Mouse (Mus musculus) neural tube, embryonic 15.5 days (tissue): ENCODE results near the gene Trrap. TPM values are rescaled to one million over a fixed set of nuclear protein-coding genes. Genes with fewer than 3 reads are reported as not detected.
A peak's percentile ranks its signal among the peaks of the same experiment; 100 is the strongest.

ENCODE experiments used
- ATAC-seq: fragments of 200-750 bp; cut with Nextera tagmentation; 2 replicates; pipeline ENCODE4 v1.8.0; 2017; ENCODE audit warnings: mild to moderate bottlenecking, moderate TSS enrichment, moderate library complexity; ENCODE audit not compliant: low FRiP score
- H3K27ac ChIP-seq: fragments of 300-500 bp; sonication (generic); replicated peaks from 2 replicates; pipeline ENCODE4 v1.5.1; 2015; ENCODE audit warnings: mild to moderate bottlenecking, inconsistent platforms
- H3K27me3 ChIP-seq: fragments of 300-500 bp; sonication (generic); replicated peaks from 2 replicates; pipeline ENCODE4 v1.6.1; 2015; ENCODE audit warnings: inconsistent platforms
- H3K36me3 ChIP-seq: fragments of 300-500 bp; sonication (generic); 2 replicates; pipeline ENCODE4 v1.6.1; 2015; ENCODE audit warnings: inconsistent platforms
- H3K4me1 ChIP-seq: fragments of 300-500 bp; sonication (generic); 2 replicates; pipeline ENCODE4 v1.6.1; 2015; ENCODE audit warnings: inconsistent platforms
- H3K4me2 ChIP-seq: fragments of 300-500 bp; sonication (generic); 2 replicates; pipeline ENCODE4 v1.6.1; 2015; ENCODE audit warnings: inconsistent platforms, mild to moderate bottlenecking, moderate library complexity
- H3K4me3 ChIP-seq: fragments of 300-500 bp; sonication (generic); replicated peaks from 2 replicates; pipeline ENCODE4 v1.5.1; 2015; ENCODE audit warnings: mild to moderate bottlenecking, inconsistent platforms
- H3K9ac ChIP-seq: fragments of 300-500 bp; sonication (generic); replicated peaks from 2 replicates; pipeline ENCODE4 v1.6.1; 2015; ENCODE audit warnings: mild to moderate bottlenecking, inconsistent platforms
- H3K9me3 ChIP-seq: fragments of 300-500 bp; sonication (generic); replicated peaks from 2 replicates; pipeline ENCODE4 v1.6.1; 2016; ENCODE audit warnings: inconsistent platforms
- WGBS: fragments of 180-500 bp; shearing (Covaris S2); methylation state at CpG from one replicate; pipeline ENCODE4 v1.1.7; 2015; ENCODE audit warnings: mixed read lengths; 5-methylcytosine and 5-hydroxymethylcytosine counted together
- polyA plus RNA-seq: library from polyadenylated mRNA; unstranded; fragments of >200 nt; fragmentation: Nextera tagmentation; extraction: Ambion mirVana; gene quantifications from 2 replicates; pipeline ENCODE4 v1.2.1, GENCODE M21; 2015

Trrap gene
- polyA plus RNA-seq, 1 experiment from 2014 or later, result 64.5 TPM

DNA sequence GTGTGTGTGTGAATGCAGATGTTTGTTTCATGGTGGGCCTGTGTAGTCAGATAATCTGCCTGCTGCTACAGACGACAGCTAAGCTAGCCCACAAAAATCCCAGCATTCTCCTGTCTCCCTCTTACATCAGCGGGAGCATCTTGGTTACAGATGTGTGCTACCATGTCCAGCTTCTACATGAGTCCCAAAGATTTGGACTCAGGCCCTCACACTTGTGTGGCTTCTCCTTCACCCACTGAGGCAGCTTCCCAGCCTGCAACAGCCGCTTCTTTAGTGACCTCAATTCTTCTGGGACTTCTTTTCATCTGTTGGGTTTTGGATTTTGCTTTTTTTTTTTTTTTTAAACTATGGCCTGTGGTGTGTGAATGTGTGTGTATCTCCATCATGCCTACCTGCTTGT lies 105.3 kb downstream of the Trrap start:
- no peak for ATAC-seq
- H3K36me3 ChIP-seq, result peaks cover 13% of the 10 kb centered on the region
- no peak overlapping the region for H3K4me3 ChIP-seq
- H3K27me3 ChIP-seq, result no peaks in the 10 kb centered on the region
- H3K4me2 ChIP-seq, result no peak overlapping the region
- H3K27ac ChIP-seq, result no peak overlapping the region
- H3K4me1 ChIP-seq, result no peaks in the 10 kb centered on the region
- WGBS, result 77% methylated on average over 3 of the region's 3 CpGs
- no peak overlapping the region for H3K9ac ChIP-seq
- H3K9me3 ChIP-seq, result no peaks in the 10 kb centered on the region

DNA sequence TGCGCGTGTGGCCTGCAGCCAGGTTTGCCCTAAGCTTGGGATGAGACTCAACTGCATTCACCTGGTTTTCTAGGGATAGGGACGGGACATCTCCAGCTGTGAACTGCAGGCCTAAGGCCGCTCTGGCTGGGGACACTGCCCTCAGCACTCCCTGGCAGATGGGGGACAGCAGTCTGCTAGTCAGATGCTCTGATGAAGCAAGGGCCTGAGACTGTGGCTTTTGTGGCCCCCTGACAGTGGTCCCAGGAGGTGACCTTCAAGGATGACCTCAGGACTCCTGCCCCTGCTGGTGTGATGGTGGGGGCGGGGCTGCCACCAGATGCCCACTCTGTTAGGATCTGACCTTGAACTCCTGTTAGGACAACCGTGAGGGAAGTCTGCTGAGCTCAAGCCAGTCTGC lies 107.7 kb downstream of the Trrap start:
- no peak overlapping the region for H3K4me3 ChIP-seq
- peaks cover 37% of the 10 kb centered on the region for H3K36me3 ChIP-seq
- H3K4me1 ChIP-seq, result no peaks in the 10 kb centered on the region
- no peak overlapping the region for H3K4me2 ChIP-seq
- ATAC-seq, result no peak
- 91% methylated on average over 6 of the region's 6 CpGs for WGBS
- no peak overlapping the region for H3K9ac ChIP-seq
- H3K27ac ChIP-seq, result no peak overlapping the region
- H3K9me3 ChIP-seq, result no peaks in the 10 kb centered on the region
- no peaks in the 10 kb centered on the region for H3K27me3 ChIP-seq

DNA sequence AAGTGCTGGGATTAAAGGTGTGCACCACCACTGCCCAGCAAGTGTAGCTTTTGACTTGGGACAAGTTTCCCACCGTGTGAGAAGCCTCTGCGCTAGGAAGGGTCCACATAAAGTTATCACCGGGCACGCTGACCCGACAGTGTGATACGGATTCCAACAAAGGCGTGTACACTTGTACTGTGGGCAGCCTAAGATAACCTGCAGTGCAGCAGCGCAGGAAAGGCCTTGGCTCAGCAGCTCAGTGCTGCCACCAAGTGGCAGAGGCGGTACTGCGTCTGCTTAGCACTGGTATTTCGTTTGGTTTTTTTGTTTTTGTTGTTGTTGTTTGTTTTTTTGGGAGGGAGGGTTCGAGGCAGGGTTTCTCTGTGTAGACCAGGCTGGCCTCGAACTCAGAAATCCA lies 108.4 kb downstream of the Trrap start:
- Histone ChIP-seq H3K9ac (no peak overlapping the region), H3K27me3 (no peaks in the 10 kb centered on the region), H3K36me3 (peaks cover 44% of the 10 kb centered on the region), H3K9me3 (no peaks in the 10 kb centered on the region), H3K4me1 (no peaks in the 10 kb centered on the region), H3K4me3 (no peak overlapping the region), H3K4me2 (no peak overlapping the region), H3K27ac (no peak overlapping the region)
- WGBS, result 13% methylated on average over 13 of the region's 13 CpGs
- ATAC-seq, result peak; percentile 49; the same call in 1 of the 2 replicates

DNA sequence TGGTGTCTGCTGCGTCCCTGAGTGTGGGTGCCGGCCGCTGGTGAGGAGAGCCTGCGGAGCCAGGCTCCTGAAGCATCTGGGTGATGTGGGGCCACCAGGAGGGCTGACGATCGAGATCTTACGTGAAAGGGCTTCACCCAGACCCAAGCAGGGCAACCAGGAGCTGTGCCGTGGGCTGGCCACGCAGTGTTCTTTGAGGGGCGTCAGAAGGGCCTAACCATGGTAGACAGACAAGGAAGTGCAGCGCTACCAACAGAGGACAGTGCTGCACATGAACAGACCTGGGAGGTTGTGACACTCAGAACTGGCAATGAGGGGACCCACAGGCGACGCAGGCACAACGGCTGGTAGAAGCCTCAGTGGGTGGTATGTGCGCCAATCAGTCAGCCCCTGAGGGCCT lies 109.5 kb downstream of the Trrap start:
- no peaks in the 10 kb centered on the region for H3K27me3 ChIP-seq
- H3K4me2 ChIP-seq, result no peak overlapping the region
- no peaks in the 10 kb centered on the region for H3K4me1 ChIP-seq
- no peak overlapping the region for H3K4me3 ChIP-seq
- H3K27ac ChIP-seq, result no peak overlapping the region
- H3K9me3 ChIP-seq, result no peaks in the 10 kb centered on the region
- WGBS, result 94% methylated on average over 15 of the region's 15 CpGs
- ATAC-seq, result no peak
- no peak overlapping the region for H3K9ac ChIP-seq
- peaks cover 55% of the 10 kb centered on the region for H3K36me3 ChIP-seq

DNA sequence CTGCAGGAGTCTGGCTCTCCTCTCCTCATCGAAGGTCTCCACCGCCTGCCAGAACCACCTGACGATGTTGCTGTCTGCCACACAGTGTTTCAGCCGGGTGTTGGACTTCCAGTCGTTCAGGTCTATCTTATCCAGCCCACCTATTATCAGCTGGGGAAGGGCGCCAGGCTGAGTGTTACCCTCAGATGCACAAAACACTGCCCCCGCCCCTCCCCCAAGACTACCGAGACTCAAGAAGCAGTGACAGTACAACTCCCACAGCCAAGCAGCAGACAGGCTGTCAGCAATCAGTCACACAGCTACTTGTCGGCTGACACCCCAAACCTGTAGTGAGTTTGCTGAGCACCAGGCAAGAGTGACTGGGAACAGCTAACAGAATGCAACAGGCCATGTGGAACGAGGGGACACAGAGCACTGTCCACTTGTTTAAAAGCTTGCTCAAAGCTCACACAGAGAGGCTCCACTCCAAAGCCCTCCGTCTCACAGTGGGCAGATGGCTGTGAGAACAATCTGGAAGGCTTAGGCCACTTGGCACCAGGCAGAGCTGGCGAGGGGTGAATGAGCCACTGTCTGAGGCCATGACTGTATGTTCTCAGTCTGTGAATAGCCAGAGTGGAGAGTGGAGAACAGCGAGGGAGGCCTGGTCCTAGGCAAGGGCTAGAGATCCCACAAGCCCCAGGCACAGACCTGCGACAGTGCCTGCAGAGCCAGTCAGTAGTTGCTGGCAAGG lies 114.3 kb downstream of the Trrap start:
- H3K27ac ChIP-seq, result no peak overlapping the region
- 90% methylated on average over 14 of the region's 14 CpGs for WGBS
- H3K4me2 ChIP-seq, result no peak overlapping the region
- H3K9me3 ChIP-seq, result no peaks in the 10 kb centered on the region
- ATAC-seq, result no peak
- H3K4me3 ChIP-seq, result no peak overlapping the region
- H3K27me3 ChIP-seq, result no peaks in the 10 kb centered on the region
- no peak overlapping the region for H3K9ac ChIP-seq
- peaks cover 94% of the 10 kb centered on the region for H3K36me3 ChIP-seq
- H3K4me1 ChIP-seq, result no peaks in the 10 kb centered on the region

DNA sequence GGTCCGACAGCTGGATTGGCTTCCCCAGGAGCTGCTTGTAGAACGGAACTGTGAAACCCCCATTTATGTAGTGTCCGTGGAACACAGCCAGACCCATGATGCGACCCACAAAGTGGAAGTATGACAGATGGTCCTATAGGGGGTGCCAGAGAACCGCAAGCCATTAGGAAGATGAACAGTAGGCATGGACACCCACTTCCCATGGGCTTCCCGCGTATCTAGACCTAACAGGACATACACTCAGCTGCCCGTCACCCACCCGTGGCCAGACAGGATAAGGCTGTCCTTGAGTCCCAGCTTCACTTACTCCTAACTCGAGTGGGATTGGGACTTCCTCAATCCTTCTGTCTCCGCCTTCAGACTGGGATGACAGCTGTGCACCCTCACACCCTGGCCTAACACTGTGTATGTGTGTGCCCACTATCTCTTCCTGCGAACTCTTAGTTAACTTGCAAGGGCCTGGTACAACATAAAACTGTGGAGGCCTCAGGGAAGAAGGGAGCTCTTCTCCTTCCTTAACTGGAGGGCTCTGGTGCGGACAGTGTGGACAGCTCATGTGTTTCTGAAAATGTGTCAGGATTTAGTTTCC lies 117.2 kb downstream of the Trrap start:
- WGBS, result 79% methylated on average over 13 of the region's 13 CpGs
- Histone ChIP-seq H3K36me3 (peaks cover 93% of the 10 kb centered on the region), H3K4me1 (no peaks in the 10 kb centered on the region), H3K4me3 (no peak overlapping the region), H3K27ac (no peak overlapping the region), H3K4me2 (no peak overlapping the region), H3K9me3 (no peaks in the 10 kb centered on the region), H3K9ac (no peak overlapping the region), H3K27me3 (no peaks in the 10 kb centered on the region)
- no peak for ATAC-seq

DNA sequence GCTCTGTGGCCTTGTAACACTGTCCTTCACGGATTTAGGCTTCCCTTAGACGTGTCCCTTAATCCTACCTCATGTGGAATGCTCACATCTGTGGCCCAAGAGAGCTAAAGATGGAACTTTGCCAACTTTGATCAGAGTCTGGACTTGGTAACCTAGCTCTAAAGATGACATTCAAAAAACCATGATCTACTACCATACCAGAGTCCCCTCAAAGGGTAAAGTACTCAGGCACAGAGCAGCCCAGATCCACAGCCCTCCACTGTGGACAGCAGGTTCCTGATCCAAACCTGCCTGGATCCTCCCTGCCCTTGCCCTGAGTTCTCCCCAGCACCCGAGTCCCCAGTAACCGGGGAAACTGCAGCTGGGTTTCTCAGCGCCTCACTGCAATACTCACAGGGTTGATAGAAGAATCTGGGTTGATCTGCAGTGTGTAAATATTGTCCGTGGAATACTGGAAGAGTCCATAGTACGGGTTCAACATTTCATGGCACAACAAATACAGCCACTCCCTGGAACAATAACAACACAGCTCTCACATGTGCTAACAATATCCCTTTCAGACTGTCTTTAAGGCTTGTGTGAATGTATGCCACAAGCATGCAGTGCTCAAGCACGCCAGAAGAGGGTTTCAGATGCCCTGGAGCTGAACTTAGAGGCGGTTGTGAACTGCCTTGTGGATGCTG lies 118.6 kb downstream of the Trrap start:
- no peak for ATAC-seq
- 93% methylated on average over 9 of the region's 9 CpGs for WGBS

DNA sequence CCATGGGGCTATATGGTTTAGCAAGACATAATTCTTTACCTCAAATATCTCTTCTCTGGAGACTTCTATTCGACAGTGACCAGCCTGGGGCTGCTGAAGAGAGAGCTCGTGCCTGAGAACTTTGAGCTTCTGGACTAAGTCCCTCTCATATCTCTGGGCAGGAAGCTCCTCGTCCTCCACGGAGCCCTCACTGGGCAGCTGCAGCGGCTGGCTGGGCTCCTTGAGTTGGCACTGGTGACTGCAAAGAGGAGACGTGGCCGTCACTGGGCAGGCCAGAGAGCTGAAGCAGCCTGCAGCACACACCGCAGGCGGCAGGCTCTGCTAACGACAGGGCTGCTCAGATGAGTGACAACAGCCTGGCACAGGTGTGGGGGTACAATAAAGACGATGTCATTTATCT lies 123.7 kb downstream of the Trrap start:
- WGBS, result 86% methylated on average over 11 of the region's 11 CpGs
- no peak for ATAC-seq

More for the DNA sequence above, 118.6 kb downstream of the Trrap start:
- Histone ChIP-seq H3K4me1 (no peaks in the 10 kb centered on the region), H3K27me3 (no peaks in the 10 kb centered on the region), H3K36me3 (peaks cover 90% of the 10 kb centered on the region), H3K9me3 (no peaks in the 10 kb centered on the region), H3K4me2 (no peak overlapping the region), H3K9ac (no peak overlapping the region), H3K27ac (no peak overlapping the region), H3K4me3 (no peak overlapping the region)

DNA sequence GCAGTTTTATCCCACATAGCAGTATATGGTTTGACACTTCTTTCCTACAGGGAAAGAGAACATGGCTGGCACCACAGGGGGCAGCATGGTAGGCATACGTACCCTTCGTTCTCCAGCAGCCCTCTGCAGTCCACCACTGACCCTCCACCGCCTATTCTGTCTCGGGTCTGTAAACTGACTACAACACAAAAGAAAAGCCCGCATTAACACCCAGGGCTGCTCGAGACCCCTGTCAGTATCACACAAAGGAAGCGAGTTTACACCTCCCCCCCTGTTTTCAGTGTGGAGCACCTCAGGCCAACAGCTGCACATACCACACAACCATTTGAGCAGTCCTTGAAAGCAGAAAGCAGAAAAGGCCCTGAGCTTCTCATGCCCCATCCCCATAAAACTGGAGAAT lies 130.3 kb downstream of the Trrap start:
- no peak overlapping the region for H3K4me3 ChIP-seq
- no peak overlapping the region for H3K9ac ChIP-seq
- H3K9me3 ChIP-seq, result no peaks in the 10 kb centered on the region
- no peak overlapping the region for H3K27ac ChIP-seq
- ATAC-seq, result no peak
- no peak overlapping the region for H3K4me2 ChIP-seq
- no peaks in the 10 kb centered on the region for H3K27me3 ChIP-seq
- peaks cover 54% of the 10 kb centered on the region for H3K36me3 ChIP-seq
- no peaks in the 10 kb centered on the region for H3K4me1 ChIP-seq
- WGBS, result 11% methylated on average over 7 of the region's 7 CpGs

More for the DNA sequence above, 123.7 kb downstream of the Trrap start:
- Histone ChIP-seq H3K27me3 (no peaks in the 10 kb centered on the region), H3K9ac (no peak overlapping the region), H3K9me3 (no peaks in the 10 kb centered on the region), H3K27ac (no peak overlapping the region), H3K4me1 (no peaks in the 10 kb centered on the region), H3K4me2 (no peak overlapping the region), H3K4me3 (no peak overlapping the region), H3K36me3 (peaks cover 89% of the 10 kb centered on the region)

DNA sequence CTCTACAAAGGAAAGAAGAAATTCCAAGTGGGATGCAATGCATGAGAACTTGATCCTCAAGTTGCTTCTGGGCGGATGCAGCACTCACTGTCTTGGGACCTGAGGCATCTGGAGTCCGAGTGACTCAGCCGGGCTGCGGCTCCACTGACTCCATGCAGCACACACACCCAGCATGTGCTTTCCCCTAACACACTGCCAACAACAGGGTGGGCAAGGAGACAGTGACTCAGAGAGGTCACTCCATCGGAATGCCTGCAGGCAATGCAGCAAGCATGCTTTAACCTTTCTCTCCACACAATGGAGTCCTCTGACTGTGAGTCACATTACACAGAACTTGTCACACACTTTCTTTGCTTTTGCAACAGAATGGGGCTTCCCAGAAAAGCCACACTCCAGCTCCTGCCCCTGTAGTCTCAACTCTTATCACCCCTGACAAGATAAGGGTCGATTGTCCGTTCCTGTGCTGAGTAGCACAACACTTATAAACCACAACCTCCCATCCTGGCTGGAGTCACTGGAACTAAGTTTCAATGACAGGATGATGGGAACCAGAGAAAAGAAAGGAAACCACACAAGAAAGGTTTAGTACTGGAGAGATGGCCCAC lies 131.0 kb downstream of the Trrap start:
- no peaks in the 10 kb centered on the region for H3K4me1 ChIP-seq
- no peak for ATAC-seq
- no peak overlapping the region for H3K4me3 ChIP-seq
- no peaks in the 10 kb centered on the region for H3K27me3 ChIP-seq
- H3K9ac ChIP-seq, result no peak overlapping the region
- H3K36me3 ChIP-seq, result peaks cover 48% of the 10 kb centered on the region
- WGBS, result 47% methylated on average over 7 of the region's 7 CpGs
- no peak overlapping the region for H3K27ac ChIP-seq
- H3K4me2 ChIP-seq, result no peak overlapping the region
- H3K9me3 ChIP-seq, result no peaks in the 10 kb centered on the region

DNA sequence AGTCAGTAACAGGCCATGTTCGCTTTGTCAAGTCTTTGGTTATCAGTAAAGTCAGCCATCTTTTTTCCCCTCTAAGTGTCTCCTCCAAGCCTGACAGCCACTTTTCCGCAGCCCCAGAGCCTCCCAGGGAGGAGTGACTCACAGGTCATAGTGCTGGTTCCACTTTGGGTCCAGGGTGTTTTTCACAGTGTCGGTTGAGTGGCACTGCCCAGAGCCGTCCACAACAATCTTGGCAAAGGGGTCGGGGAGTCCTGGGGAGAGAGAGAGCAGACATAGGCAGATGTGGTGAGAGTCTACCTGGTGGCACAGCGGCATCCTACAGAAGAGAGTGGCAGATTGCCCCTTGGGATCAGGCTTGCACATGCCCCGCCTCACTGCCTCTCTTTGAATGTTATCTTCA lies 133.5 kb downstream of the Trrap start:
- peaks cover 29% of the 10 kb centered on the region for H3K36me3 ChIP-seq
- no peaks in the 10 kb centered on the region for H3K9me3 ChIP-seq
- 90% methylated on average over 7 of the region's 7 CpGs for WGBS
- H3K27me3 ChIP-seq, result no peaks in the 10 kb centered on the region
- ATAC-seq, result no peak
- H3K4me2 ChIP-seq, result no peak overlapping the region
- H3K4me3 ChIP-seq, result no peak overlapping the region
- H3K9ac ChIP-seq, result 0 out of 2 replicates have a peak overlapping the region, but pooled peaks have one; percentile 3
- no peaks in the 10 kb centered on the region for H3K4me1 ChIP-seq
- no peak overlapping the region for H3K27ac ChIP-seq
